Mouse (Mus musculus): ENCODE data around the gene Kcnt1.
"Not testable (repeated sequence)": the region's sequence is repeated elsewhere in the genome, so short reads cannot be mapped to it uniquely, and the experiment has no call there.

Gene Kcnt1

DNA sequence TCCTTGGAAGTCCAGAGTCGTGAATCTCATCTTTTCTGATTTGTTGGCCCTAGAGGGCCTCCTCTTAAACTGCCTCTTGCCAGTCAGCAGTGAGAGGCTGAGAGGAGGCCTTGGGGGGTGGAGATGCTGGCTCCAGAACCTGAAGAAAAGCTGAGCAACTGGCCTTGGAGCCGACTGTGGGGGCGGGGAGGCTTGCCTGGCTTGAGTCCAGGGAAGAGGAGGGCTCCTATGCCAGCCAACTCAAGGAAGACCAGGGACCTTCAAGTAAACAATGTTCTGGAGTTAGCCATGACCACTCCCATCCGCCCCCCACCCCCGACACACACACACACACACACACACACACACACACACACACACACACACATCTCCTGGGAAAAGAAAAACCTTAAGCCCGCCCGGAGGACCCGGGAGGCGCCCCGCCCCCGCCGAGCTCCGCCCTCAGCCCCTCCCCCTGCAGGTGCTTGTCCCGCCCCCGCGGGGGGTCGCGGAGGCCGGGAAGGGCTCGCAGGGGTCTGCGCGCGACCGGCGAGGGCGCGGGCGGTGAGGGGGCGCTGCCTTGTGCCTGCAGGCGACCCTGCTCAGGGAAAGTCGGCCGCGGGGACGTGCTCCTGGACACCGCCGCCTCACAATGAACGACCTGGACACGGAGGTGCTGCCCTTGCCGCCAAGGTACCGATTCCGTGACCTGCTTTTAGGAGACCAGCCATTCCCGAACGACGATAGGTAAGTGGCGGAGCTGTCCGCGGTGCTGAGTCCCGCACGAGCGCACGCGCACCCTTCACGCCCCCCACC is at the start of gene Kcnt1:
Gene Kcnt1, plus strand, starts transcription at position 398 of the 795 bp plus-strand sequence.
- DNase-seq (ENCODE audit: extremely low read depth, low read depth) = no peak

DNA sequence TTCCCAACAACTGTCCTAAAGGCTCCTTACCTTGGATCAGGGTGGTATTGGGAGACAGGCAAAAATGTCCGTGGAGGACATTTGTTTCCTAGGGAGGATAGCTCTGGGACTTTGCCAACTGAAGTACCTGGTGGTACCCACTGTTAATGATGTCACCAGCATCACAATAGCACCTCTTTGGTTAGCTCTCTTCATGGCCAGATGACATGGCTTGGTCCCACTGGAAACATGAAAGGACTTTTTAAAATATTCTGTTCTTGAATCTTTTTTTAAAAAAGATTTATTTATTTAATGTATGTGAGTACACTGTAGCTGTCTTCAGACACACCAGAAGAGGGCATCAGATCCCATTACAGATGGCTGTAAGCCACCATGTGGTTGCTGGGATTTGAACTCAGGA is 47.8 kb upstream of the Kcnt1 start, which contains the start of gene Glt6d1:
Gene Glt6d1, minus strand, starts transcription at position 101 of the 400 bp plus-strand sequence.
- DNase-seq (ENCODE audit: extremely low read depth, low read depth) = not testable (repeated sequence)

- no peak for DNase-seq (ENCODE audit: extremely low read depth, low read depth)
These were observed 40.7 kb upstream of the Kcnt1 start, which contains the start of gene Lcn9 for GRCm38 (mm10) chr2:25822806-25823205. Gene Lcn9 (plus strand): TSS chr2:25823153.

DNA sequence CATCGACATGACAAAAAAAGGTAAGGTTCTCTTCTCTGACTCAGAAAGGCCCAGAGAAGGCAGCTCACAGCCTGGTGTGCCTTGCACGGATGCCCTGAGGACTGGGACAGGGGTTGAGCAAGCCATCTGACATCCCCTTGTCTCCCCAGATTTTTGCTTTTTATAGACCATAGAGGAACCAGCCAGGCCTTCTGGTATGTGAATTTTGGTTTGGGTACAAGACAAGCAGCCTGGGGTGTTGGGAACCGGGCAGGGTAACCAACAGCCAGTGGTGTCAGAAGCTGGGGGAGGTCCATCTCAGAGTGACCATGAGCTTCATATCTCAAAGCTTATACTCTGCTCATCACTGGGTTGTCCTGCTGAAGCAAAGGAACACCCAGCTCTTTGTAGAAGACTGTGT is 38.8 kb upstream of the Kcnt1 start:
- no peak for DNase-seq (ENCODE audit: extremely low read depth, low read depth)

GRCm38 (mm10) chr2:25828344-25828947 is 35.1 kb upstream of the Kcnt1 start:
- DNase-seq (ENCODE audit: extremely low read depth, low read depth) = no peak

DNA sequence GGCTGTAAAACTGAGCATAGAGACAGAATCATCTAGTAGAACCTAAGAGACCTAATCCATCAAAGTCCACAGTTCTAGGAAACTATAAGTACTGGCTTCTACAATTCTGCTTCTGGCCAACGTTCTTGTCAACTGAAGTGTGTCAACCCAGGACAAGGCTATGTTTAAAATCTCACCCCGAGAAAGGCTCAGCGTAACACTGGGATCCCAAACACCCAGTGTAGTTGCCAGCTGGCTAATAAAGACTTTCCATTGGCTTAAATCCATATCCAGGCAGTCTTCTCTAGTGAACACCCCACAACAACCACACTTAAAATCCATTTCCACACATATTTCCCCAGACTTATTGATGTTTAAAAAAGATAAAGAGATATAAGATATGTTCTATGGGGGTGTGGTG is 32.7 kb upstream of the Kcnt1 start:
- DNase-seq (ENCODE audit: extremely low read depth, low read depth) = no peak

- DNase-seq (ENCODE audit: extremely low read depth, low read depth) = no peak
These were observed 27.2 kb upstream of the Kcnt1 start for GRCm38 (mm10) chr2:25836291-25836690.

DNA sequence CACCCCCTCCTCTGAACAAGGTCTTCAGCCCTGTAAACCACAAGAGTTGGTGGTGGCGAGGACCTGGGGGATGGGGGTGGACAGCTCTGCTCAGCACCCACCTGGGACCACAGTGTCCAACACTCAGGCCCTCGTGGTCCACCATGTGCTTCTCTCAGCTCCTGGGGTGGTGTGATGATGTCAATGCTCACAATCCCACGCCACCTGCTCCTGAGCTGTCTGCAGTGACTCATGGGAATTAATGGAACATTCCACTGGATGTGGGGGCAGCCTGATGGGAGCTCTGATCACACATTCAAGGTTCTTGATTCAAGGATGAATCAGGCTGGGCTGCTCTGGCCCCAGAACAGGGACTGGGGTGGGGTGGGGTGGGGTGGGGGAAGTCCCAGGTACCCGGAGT is 21.4 kb upstream of the Kcnt1 start:
- DNase-seq (ENCODE audit: extremely low read depth, low read depth) = no peak

GRCm38 (mm10) chr2:25842758-25843157 is 20.8 kb upstream of the Kcnt1 start:
- no peak for DNase-seq (ENCODE audit: extremely low read depth, low read depth)

GRCm38 (mm10) chr2:25844097-25844496 is 19.4 kb upstream of the Kcnt1 start:
- DNase-seq (ENCODE audit: extremely low read depth, low read depth) = no peak

GRCm38 (mm10) chr2:25846516-25846915 is 17.0 kb upstream of the Kcnt1 start:
- no peak for DNase-seq (ENCODE audit: extremely low read depth, low read depth)

DNA sequence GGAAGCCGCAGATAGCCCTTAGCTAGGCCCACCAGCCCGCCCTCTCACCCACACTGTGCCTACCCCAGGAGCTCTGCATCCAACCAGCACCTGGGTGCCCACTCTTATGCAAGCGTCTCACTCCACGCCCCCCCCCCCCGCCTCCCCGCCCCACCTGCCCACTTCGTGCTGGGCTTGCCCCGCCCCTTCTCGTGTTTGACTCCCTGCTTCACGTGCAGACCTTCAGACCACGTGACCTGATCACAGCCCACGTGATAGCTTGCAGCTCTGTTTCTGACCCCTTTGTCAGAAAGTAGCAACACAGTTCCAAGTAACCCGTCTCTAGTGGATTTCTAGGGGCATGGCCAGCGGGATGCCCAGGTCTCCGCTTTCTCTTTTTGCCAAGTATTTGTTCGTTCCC is 16.3 kb upstream of the Kcnt1 start, which contains the start of gene Sohlh1:
Gene Sohlh1, minus strand, starts transcription at position 23 of the 400 bp plus-strand sequence.
- DNase-seq (ENCODE audit: extremely low read depth, low read depth) = no peak

DNA sequence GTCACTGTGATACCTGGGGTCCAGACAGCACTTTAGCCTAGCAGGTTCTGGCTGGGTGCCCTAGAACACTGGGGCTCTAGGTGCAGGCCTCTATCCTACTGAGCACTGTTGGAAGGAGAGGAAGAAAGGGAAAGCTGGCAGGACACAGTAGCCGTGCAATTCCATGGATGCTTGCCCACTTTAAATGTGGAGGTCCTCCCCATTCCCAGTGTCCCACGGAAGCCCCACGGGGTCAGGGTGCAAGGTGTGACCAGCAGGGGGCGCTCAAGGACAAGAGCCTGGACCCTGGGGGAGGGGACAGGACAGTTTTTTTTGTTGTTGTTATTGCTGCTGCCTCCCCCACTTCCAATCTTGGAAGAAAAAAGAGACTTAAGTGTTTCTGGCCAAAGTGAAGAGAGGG is 13.2 kb upstream of the Kcnt1 start:
- no peak for DNase-seq (ENCODE audit: extremely low read depth, low read depth)

GRCm38 (mm10) chr2:25852626-25853025 is 10.9 kb upstream of the Kcnt1 start:
- DNase-seq (ENCODE audit: extremely low read depth, low read depth) = no peak

DNA sequence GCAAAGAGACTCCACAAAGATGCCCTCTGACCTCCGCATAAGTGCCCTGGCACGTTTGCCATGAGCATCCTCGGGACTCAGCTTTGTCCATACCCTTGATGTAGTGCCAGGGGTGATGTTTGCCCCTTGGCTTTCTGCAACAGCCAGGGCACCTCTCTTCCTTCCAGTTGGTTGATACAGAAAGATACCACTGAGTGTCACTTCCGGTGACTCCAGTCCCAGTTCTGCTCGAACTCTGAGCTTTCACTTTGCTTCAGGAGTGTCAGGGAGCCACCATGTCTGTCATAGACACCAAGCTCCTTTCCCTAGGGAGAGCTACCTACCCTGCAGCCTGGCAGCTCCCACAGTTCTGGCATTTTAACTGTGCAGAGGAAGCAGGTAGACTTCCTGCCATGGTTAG is 9.5 kb upstream of the Kcnt1 start:
- no peak for DNase-seq (ENCODE audit: extremely low read depth, low read depth)

DNA sequence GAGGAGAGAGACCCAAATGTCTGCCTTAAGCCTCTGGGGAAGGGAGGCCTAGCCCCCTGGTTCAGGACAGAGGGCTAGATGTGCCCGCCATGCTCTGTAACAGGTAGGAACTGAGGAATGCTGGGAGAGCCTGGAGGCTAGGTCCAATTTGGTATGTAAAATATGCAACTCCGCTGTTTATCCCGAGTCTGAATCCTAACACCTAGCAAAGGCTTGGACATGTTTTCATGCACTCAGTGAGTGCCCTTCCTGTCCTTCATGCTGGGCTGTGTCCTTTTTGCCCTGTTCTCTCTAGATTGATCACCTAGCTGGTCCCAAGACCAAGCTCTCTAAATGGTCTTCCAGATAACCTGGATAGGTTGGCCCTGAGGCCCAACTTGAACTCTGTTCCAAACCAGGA is 3.6 kb upstream of the Kcnt1 start:
- no peak for DNase-seq (ENCODE audit: extremely low read depth, low read depth)

DNA sequence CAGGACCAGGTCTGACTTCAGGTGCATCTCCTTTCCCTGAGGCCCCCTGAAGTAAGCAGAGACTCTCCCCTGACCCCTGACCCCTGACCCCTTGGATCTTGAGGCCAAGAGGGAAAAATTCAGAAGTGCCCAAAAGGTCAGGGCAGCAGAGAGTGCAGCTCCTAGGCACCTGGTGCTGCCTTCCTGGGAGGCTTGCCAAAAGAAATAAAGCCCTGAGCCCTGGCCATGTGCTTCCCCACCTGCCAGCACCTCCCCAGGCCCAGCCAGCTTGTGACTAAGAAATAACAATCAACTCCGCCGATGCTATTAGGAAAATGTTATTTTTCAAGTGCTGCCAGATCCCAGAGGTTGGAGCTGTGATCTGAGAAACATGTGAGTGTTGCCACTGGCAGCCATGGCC is 1.5 kb upstream of the Kcnt1 start:
- no peak for DNase-seq (ENCODE audit: extremely low read depth, low read depth)

- no peak for DNase-seq (ENCODE audit: extremely low read depth, low read depth)
These were observed 751 bp upstream of the Kcnt1 start for GRCm38 (mm10) chr2:25862696-25863270.

DNA sequence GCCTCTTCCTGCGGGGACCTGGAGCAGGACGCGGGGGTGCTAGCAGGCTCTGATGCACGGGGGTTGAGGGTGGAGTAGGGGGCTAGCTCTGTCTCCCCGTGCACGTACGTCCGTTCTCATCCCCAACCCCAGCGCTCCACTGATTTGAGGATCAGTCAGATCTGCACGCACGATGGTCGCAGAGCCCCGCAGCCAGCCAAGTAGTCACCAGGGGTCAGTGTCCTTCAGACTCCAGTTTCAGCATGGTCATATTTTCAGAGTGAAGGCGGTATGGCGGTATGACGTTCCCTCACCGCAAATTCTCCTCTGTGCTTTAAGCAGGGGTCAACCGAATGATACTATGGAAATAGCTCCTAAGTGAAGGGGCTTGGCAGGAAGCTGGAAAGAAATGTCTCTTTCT is 696 bp downstream of the Kcnt1 start:
- DNase-seq (ENCODE audit: extremely low read depth, low read depth) = no peak

GRCm38 (mm10) chr2:25865412-25865811 is 1.9 kb downstream of the Kcnt1 start:
- no peak for DNase-seq (ENCODE audit: extremely low read depth, low read depth)

DNA sequence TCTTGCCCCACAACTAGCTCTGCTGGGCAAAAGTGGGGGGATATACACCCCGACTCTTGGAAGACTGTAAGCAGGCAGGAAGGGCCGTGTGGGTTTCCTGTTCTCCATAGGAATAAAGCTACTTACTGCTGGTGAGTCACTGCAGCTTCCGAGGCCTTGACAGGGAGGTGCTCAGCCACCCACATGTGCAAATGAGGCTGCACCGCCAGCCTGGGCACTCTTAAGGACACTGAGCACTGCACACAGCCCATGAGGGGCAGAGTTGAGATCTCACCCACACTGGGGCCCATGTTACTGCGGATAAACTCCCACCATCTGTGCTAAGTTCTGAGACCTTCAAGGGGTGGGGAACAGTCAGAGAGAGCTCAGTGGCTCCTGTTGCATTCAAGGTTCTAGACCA is 3.1 kb downstream of the Kcnt1 start:
- no peak for DNase-seq (ENCODE audit: extremely low read depth, low read depth)

- no peak for DNase-seq (ENCODE audit: extremely low read depth, low read depth)
These were observed 13.8 kb downstream of the Kcnt1 start for GRCm38 (mm10) chr2:25877250-25877735.
